Mouse (Mus musculus) central nervous system, embryonic 14 days (tissue): ENCODE results near the gene Fkbp7. TPM values are rescaled to one million over a fixed set of nuclear protein-coding genes. Genes with fewer than 3 reads are reported as not detected.

ENCODE experiments used
- polyA plus RNA-seq: library from polyadenylated mRNA; depleted of rRNA; stranded (reverse); fragments of >200 nt; gene quantifications from 2 replicates; pipeline ENCODE4 v1.2.3, GENCODE M21; 2012; rRNA removed

Gene Fkbp7
- 15.5 and 28.6 TPM in 2 replicates for polyA plus RNA-seq

GRCm38 (mm10) chr2:76672966-76673392 lies at the start of gene Fkbp7:
Gene Fkbp7 (minus strand): TSS chr2:76673116.

GRCm38 (mm10) chr2:76674725-76675427 lies 2.0 kb upstream of the Fkbp7 start, which contains the start of gene Plekha3:
Gene Plekha3 (plus strand): TSS chr2:76675281.

GRCm38 (mm10) chr2:76647883-76648570 lies 24.9 kb downstream of the Fkbp7 start, which contains the start of the genes Prkra and Pjvk:
Gene Prkra (minus strand): TSS chr2:76648015.
Gene Pjvk (plus strand): TSS chr2:76648476.

Other genes starting within 250 kb of the Fkbp7 start
- gene Prkra, start 25.1 kb downstream of the Fkbp7 start, polyA plus RNA-seq, result 85.6 and 93.0 TPM in 2 replicates
- 0.68 and 0.78 TPM in 2 replicates for gene Pjvk, start 24.6 kb downstream of the Fkbp7 start, polyA plus RNA-seq
- 17.5 and 18.6 TPM in 2 replicates for gene Plekha3, start 2.2 kb upstream of the Fkbp7 start, polyA plus RNA-seq